ENCODE assay signal across 25 mouse cellular contexts in the genomic region with DNA sequence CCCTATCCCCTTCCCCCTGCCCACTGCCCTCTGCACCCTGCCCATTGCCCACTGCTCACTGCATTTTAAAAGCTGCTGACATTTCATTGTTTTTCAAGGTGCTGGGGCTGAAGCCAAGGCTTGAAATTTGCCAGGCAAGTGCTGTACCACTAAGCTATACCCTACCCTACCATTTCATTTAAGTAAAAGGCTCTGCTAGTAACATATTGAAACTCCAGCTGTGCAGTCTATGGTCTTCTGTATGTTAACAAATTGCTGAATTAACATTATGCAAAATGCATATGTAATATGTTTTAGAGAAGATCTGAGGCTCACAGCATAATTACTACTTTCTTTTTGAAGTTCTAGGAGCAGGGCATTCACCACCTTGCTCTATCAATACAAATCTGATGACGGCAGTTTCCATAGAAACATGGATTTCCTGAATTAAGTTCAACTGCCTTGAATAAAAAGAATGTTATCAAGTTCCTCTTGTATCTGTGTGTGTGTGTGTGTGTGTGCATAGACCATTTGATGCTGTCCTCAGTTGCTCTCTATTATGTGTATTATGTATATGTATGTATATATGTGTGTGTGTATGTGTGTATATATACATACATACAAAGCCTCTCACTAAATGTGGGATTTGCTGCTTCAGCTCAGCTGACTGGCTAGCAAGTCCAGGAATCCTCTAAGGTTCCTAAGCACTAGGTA. TPM values are rescaled to one million over a fixed set of nuclear protein-coding genes. Genes with fewer than 3 reads are reported as not detected.
"Had no signal": no experiment of that assay in that cellular context is flagged by ENCODE, and none has a peak within 500 bp of the region (broad histone marks: within the 10 kb centered on the region; RNA-seq: fewer than 3 reads in every experiment).

No protein-coding gene starts in this region.

- H3K4me2 ChIP-seq: liver, embryonic 11.5 days; liver, embryonic 15.5 days; neural tube, embryonic 12.5 days had no signal

- ATAC-seq: lung, postnatal 0 days had no signal

- H3K4me3 ChIP-seq: left cerebral cortex, adult 2 months; limb, embryonic 10.5 days; liver, embryonic 15.5 days; megakaryocyte, embryonic 14.5 days; myocyte; neural tube, embryonic 12.5 days had no signal

- H3K36me3 ChIP-seq: limb, embryonic 10.5 days; liver, embryonic 15.5 days; neural tube, embryonic 12.5 days had no signal

- H3K27me3 ChIP-seq: liver, embryonic 15.5 days; neural tube, embryonic 12.5 days had no signal

- H3K27ac ChIP-seq: left cerebral cortex, adult 2 months; limb, embryonic 10.5 days; liver, embryonic 15.5 days; neural tube, embryonic 12.5 days had no signal

- H3K9me3 ChIP-seq: limb, embryonic 10.5 days; liver, embryonic 15.5 days; neural tube, embryonic 12.5 days had no signal

- H3K4me1 ChIP-seq: liver, embryonic 15.5 days; megakaryocyte, embryonic 14.5 days; neural tube, embryonic 12.5 days had no signal

- DNase-seq: kidney, adult 8-10 months; kidney, postnatal 25 days; lung, adult 2 months; lung, postnatal 4 days; retina, postnatal 1 day; right cerebral cortex, postnatal 4 days; spleen, adult 18-20 months; thymus, adult 2 months; thymus, postnatal 25 days had no signal

- H3K9ac ChIP-seq: liver, embryonic 15.5 days; neural tube, embryonic 12.5 days had no signal

RNA-seq across cellular contexts. Expression of gene Tnfsf15, which starts 38.5 kb away (rescaled TPM):
- total RNA-seq: layer of hippocampus, postnatal 25 days; neutrophil, adult 5-6 weeks had no signal
- polyA plus RNA-seq: limb, embryonic 10.5 days had no signal

RNA-seq across cellular contexts. Expression of gene Gm11214, which starts 43.2 kb away (rescaled TPM):
- total RNA-seq: layer of hippocampus, postnatal 25 days; left cerebral cortex, adult 2 months; left cerebral cortex, postnatal 14 days; neutrophil, adult 5-6 weeks had no signal
- polyA plus RNA-seq: kidney, embryonic 16.5 days; limb, embryonic 10.5 days; limb, embryonic 14.5 days; liver, embryonic 11.5 days; liver, embryonic 15.5 days; lung, adult 2 months; lung, postnatal 0 days; myocyte; neural tube, embryonic 12.5 days; stomach, embryonic 14.5 days; testis, adult 2 months; thymus, adult 2 months; urinary bladder, adult 2 months had no signal
